Mouse (Mus musculus) cerebellum, adult 8-10 months (tissue): ENCODE measurements at regions not wholly inside any gene's neighbourhood (a gene's known extent, or its start where the extent isn't known, plus 50 kb on each side); places are given as distances from the start of the nearest gene placed in this dataset.

ENCODE experiments used
- DNase-seq: peaks from one replicate; pipeline ENCODE4 v3.0.0; 2022

DNA sequence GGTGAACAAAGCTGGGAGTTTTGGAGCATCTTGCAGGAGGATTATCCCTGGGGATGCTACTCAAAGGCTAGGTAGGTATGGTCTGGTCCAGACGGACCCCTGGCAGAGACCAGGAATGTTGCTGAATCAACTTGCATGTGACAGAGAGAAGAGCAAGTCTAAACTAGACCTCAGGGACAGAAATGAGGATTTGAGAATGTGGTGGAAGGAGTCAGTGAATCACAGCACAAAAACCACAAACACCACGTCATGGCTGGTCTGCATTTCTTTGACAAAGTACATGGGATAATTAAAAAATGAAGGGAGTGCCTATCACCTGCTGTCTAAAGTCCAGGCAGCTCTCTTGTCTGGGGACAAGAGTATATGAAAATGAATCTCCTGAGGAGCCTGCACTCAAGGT lies 95.1 kb upstream of the Ubl3 start:
- DNase-seq = no peak

- no peak for DNase-seq
Observed at GRCm38 (mm10) chr5:148645772-148646171, 93.2 kb upstream of the Ubl3 start.

GRCm38 (mm10) chr5:148645191-148645681 lies 92.6 kb upstream of the Ubl3 start:
- DNase-seq = no peak

- no peak for DNase-seq
Observed at GRCm38 (mm10) chr5:148644345-148644744, 91.8 kb upstream of the Ubl3 start.

GRCm38 (mm10) chr5:148641652-148642395 lies 89.2 kb upstream of the Ubl3 start:
- no peak for DNase-seq

DNA sequence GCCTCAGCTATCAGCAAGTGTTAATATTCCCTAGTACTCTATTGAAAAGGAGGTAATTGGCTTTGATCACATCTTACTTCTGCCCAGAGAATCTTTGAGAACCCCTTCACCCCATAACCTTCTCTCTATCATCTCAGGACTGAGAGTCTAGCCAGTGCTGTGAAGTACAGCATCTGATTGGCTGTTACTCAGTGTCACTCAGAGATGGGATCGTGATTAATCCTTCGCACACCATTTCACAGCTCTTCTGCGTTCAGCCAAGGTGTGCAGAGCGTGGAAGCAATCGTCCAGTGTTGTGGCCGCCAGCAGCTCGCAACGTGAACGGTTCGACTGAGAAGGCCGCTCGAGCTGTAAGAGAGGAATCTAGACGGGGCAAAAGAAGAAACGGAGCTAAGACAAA lies 87.9 kb upstream of the Ubl3 start:
- no peak for DNase-seq

DNA sequence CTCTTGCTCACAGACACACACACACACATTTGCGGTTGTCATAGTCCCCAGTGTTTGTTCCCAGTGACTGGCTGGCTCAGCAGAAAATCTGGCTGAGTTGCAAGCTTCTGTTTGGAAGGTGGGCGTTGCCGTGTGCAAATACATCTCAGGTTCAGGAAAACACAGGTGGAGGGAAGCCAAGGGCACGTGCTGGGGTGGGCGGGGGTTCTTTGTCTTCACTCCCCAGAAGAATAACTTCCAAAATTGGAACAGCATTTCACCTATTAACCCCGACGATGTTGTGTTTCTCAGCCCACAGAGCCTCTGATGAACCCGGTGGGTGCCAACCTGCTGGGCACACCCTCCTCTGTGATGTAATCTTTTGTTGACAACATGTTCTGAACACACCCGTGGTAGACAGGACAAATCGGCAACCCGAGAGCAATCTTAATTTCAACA lies 82.3 kb upstream of the Ubl3 start:
- no peak for DNase-seq

GRCm38 (mm10) chr5:148633999-148634398 lies 81.4 kb upstream of the Ubl3 start:
- DNase-seq = no peak

GRCm38 (mm10) chr5:148633331-148633730 lies 80.7 kb upstream of the Ubl3 start:
- no peak for DNase-seq

- DNase-seq = no peak
Observed at GRCm38 (mm10) chr5:148632516-148633170, 80.1 kb upstream of the Ubl3 start.

- no peak for DNase-seq
Observed at GRCm38 (mm10) chr5:148631566-148631965, 79.0 kb upstream of the Ubl3 start.

- DNase-seq = no peak
Observed at GRCm38 (mm10) chr5:148626014-148626413, 73.4 kb upstream of the Ubl3 start.

GRCm38 (mm10) chr5:148624649-148625405 lies 72.2 kb upstream of the Ubl3 start:
- DNase-seq = no peak

DNA sequence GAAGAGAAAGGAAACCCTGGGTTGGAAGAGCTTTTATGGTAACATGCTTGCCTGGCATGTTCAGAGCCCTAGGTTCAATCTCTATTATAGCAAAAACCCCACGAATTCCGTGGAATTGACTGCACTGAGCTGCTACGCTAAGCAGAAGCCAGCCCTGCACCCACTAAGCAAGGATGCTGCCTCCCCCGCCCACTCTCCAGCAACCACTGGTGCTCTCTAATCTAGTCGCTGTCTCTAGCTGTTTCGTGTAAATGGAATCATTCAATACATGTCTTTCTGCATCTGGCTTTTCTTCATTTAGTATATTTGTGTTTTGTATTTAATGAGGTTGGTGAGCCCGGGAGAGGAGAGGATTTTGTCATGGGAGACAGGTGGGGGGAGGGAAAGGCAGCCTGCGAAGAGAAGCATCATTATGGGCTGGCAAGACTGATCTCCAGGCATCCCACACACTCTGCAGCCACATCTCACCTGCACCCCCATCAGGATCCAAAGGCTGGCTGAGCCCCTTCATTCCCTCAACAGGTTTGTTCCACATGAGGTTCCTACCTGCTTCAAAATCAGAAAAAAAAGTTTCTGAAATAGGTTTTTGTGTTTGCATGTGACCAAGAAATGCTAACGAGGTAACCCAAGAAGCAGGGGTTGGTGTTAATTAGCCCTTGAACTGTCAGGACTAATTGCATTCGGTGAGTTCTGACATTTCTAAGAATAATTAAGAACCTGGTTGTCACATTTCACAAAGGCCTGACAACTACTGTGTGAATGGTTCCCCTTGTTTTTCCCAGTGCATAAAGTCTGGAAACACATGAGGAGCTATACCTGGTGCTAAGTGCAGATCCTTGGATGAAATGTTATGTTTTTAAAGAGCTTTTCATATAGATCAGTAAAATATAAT lies 68.6 kb upstream of the Ubl3 start:
- DNase-seq = no peak

DNA sequence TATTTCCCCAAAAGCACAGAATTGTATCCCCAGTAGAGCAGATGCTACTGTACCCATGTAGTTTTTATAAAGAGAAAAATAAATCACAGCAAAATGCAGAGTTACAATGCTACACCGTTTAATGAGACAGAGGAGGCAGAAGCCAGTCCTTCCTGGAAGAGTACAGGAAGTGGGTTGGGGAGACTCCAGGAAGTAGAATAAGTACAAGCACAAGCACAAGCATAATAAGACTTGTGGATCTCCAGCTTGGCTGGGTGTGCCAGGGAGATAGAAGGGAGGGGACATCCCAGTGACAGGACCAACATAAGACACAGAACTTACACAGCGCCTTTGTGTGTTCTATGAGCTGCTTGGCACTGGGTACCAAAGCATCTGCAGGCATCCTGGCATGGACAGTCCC lies 67.3 kb upstream of the Ubl3 start:
- no peak for DNase-seq

DNA sequence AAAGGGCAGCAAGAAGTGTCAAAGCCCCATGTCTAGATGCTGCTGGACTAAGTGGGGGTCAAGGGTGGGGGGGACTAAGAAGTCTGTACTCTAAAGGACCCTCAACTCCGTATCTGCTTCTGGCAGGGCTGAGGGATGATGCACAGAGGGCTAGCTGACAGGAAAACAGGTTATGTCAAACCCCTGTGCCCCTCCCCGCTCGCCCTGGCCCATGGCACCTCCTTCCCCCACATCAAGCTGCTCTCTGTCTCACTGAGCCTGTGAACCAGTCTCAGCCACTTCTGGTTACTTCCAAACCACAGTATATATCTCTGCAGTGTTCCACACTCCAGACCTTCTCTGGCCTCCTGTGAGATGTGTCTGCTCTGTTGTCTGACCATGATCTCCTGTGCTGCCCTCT lies 63.8 kb upstream of the Ubl3 start:
- no peak for DNase-seq

- DNase-seq = no peak
Observed at GRCm38 (mm10) chr5:148615706-148616366, 63.2 kb upstream of the Ubl3 start.

- no peak for DNase-seq
Observed at GRCm38 (mm10) chr5:148615117-148615516, 62.5 kb upstream of the Ubl3 start.

GRCm38 (mm10) chr5:148611323-148611722 lies 58.7 kb upstream of the Ubl3 start:
- DNase-seq = no peak

DNA sequence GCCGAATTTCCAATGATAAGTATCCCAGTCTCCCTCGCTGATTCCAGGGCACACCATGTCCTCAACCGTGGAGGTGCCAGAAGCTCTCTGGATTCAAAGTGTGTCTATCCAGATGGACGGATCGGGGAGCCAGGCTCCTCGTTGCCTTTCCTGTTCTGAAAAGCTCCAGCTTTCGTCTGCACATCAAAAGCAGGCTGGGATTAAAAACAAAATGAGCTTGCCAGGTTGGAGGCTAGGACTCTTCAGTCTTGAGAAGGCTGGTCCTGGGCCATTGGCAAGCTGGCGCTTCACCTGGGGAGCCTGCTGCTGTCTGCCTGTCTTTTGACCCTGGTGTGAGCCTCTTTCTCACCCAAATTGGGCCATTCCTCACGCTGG lies 56.9 kb upstream of the Ubl3 start:
- DNase-seq = no peak

DNA sequence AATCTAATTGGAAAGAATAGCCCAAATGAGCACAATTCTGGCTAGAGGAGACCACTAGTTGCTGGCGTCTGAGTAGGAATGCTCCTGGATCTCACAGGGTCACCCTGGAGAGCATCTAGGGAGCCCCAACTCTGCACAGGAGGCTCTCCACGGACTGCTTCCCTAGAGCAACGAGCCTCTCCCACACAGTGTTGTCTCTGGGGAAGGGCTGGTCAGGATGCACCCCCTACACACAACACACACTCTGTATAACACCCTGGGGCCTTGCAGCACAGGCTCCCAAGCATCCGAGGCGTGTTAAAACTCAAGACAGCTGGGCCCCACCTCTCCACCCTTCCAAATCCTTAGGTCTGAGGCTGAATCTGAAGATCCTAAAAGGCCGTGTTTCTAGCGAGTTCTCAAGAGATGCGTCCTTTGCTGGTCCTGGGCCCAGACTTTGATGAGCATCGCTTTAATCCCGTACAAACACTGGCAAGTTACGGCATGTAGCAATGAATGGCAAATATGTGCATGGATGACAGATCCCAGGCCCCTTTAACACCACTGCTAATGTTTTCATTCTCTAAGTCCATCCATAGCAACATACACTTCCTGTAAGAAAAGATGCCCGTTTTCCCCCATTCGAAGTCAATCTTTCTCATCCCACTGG lies 56.4 kb upstream of the Ubl3 start:
- DNase-seq = no peak

GRCm38 (mm10) chr5:148608178-148608577 lies 55.6 kb upstream of the Ubl3 start:
- no peak for DNase-seq
